Mouse (Mus musculus) hindlimb bud, embryonic 11.5 days (tissue): Measurements from ENCODE around the gene 2310039H08Rik.
A peak's percentile ranks its signal among the peaks of the same experiment; 100 is the strongest.
"Not testable (repeated sequence)": the region's sequence is repeated elsewhere in the genome, so short reads cannot be mapped to it uniquely, and the experiment has no call there.

Experiments used
- DNase-seq: peaks from one replicate; pipeline ENCODE4 v3.0.0-alpha.2; 2012; ENCODE audit warnings: low read depth, low spot score; ENCODE audit errors: extremely low spot score

Gene 2310039H08Rik

GRCm38 (mm10) chr17:46758753-46759152, 13.7 kb upstream of the 2310039H08Rik start:
- no peak for DNase-seq

DNA sequence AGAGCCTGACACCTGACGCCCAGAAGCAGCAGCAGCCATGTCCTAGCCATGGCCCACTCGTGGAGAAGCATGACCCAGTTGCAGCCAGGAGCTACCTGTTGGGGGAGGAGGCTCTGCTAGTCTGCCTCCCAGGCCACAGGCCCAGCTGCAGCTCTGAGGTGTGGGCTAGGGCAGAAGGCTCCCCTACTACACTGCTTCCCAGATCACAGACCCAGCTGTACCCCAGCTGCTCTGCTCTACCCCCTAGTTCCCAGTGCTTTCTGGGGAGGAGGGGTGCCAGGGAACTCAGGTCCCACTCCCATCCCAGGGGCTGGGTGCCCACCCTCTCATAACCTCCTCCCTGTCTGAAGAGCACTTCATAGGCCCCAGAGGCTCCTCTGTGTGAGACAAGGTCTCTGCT, 8.9 kb upstream of the 2310039H08Rik start, which contains the start of gene Ptcra:
TSS of gene Ptcra (minus strand) at position 169 of the 400 bp plus-strand sequence.
- no peak for DNase-seq

GRCm38 (mm10) chr17:46764916-46765315, 7.5 kb upstream of the 2310039H08Rik start:
- DNase-seq, result not testable (repeated sequence)

- DNase-seq, result no peak
Observed at GRCm38 (mm10) chr17:46767868-46768267, 4.6 kb upstream of the 2310039H08Rik start.

GRCm38 (mm10) chr17:46770546-46770945, 1.9 kb upstream of the 2310039H08Rik start:
- no peak for DNase-seq

GRCm38 (mm10) chr17:46771025-46771424, 1.4 kb upstream of the 2310039H08Rik start:
- DNase-seq, result no peak

DNA sequence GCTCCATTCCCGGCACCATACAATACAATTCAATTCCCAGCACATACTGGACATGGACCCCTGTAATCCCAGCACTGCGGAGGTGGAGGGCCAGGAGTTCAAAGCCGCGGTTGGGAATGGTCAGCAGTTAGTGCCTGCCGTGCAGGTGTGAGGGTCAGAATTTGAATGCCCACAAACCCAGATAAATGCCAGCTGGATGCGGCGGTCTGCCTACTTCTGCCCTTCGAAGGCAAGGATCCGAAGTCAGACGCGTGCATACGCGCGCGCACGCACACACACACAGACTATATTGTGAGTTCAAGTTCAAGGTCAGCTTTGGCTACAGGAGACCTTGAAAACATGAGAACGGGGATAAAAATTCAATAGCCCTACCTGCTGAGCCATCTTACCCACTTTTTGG, 819 bp upstream of the 2310039H08Rik start:
- no peak for DNase-seq

DNA sequence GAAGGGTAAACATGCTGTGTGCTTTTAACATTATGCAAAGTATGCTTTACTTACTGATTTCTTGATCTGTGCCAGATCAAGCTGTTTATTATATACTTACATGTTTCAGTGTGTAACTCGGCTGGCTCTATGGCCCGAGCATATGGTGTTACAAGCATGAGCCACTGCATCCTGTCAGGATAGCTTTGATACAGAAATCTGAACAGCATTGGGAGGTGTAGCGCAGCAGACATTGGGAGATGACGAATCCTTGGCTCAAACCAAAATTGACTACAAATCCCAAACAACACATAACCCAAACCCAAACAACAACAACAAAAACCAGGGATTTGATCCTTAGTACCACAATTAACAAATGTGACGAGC, 414 bp upstream of the 2310039H08Rik start:
- DNase-seq, result no peak

GRCm38 (mm10) chr17:46773278-46774130, 1.1 kb downstream of the 2310039H08Rik start:
- no peak for DNase-seq

GRCm38 (mm10) chr17:46774131-46774472, 1.7 kb downstream of the 2310039H08Rik start:
- no peak for DNase-seq

DNA sequence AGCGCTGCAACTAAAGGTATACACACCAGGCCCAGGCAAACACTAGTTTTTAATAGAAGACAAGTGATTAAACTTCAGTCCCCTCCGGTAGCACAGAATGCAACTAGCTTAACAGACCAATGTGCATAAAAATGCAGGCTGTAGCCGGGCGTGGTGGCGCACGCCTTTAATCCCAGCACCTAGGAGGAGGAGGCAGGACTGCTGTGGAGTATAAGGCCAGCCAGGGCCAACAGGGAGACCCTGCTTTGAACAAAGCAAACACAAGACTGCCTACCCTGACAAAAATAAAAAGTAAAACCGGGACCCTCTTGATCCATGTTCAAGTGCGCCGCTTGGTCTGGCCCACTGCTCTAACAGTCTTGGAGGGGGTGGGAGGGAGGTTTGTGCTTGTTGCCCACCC, 2.6 kb downstream of the 2310039H08Rik start:
- DNase-seq, result no peak

- no peak for DNase-seq
Observed at GRCm38 (mm10) chr17:46776087-46776486, 3.7 kb downstream of the 2310039H08Rik start.

- DNase-seq, result no peak
Observed at GRCm38 (mm10) chr17:46781876-46782275, 9.4 kb downstream of the 2310039H08Rik start.

DNA sequence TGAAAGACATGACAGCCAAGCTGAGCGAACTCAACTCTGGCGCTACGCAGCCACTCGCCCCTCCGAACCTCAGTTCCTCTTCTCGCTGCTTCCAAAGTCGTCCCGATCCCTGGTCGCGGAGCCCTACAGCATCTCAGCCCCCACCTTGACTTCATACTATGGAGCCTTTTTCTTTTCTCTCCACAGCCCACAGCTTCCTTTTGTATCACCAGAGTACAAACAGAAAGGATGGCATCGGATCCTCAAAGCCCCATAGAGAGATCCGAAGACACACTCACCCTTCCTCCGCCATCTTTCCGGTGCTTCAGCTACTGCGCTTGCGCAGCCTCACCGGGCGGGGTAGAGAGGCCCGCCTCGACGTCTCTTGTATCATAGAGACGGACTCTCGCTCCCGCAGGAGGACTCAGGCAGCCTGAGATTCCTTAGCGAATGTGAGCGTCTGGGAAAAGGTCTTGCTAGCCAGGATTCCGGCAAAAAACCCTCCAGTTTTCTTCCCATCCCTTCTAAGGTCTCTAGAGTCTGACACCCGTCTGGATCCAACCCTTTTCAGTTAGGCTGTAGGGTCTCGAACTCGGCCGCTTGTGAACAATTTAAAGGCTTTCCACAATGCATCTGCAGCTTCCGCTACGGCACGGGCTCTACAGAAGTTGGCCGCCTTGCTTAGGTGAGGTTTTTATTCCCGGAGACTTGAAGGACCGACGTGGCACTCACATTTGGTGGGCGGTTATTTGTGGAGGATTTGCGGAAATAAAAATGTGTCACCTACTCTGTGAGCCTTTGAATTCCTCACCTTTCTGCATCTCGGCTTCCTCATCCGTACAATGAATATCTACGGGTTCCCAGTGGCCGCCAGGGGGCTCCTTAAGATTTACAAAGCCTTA, 10.1 kb downstream of the 2310039H08Rik start, which contains the start of gene Rpl7l1:
TSS of gene Rpl7l1 (minus strand) at position 332 of the 881 bp plus-strand sequence.
- peak; percentile 87 for DNase-seq

GRCm38 (mm10) chr17:46783222-46783565, 10.8 kb downstream of the 2310039H08Rik start:
- DNase-seq, result no peak

- no peak for DNase-seq
Observed at GRCm38 (mm10) chr17:46786952-46787351, 14.5 kb downstream of the 2310039H08Rik start.

DNA sequence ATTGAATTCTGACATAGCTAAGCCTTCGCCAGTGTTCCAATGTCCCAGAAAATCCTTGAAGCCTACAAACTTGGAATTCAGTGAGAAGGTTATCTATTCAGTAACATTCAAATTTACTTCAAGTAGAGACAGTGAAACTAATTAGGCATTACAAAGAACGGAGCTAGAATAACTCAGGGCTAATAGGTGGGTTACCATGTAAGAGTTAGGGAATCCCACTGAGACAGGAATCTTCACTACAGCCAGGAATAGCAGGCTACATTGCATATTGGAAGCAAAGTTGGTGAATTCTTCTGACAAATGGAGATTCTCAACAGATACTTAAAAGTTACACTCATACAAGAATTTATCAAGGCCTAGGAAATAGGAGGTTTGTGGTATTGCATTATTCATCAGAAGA, 15.5 kb downstream of the 2310039H08Rik start:
- not testable (repeated sequence) for DNase-seq

GRCm38 (mm10) chr17:46792963-46793362, 20.5 kb downstream of the 2310039H08Rik start:
- no peak for DNase-seq

- DNase-seq, result no peak
Observed at GRCm38 (mm10) chr17:46796743-46797142, 24.3 kb downstream of the 2310039H08Rik start.

- no peak for DNase-seq
Observed at GRCm38 (mm10) chr17:46797386-46797785, 25.0 kb downstream of the 2310039H08Rik start.

DNA sequence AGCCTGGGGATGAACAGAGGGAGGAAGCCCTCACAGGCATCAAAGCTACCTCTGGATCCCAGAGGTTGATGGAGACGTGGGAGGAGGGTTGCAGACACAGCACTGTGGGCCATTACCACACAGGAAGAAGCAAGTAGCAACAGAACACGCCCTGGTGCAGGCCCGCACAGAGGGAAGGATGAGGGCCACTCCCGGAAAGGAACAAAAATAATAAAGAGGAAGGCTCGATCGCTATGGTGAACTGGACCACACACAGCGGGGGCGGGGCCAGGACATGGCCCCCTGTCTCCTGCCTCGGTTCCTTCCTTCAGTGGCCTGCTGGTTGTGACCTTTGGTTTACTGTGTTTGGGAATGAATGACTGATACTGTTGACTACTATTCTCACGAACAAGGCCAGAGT, 27.2 kb downstream of the 2310039H08Rik start:
- DNase-seq, result no peak

DNA sequence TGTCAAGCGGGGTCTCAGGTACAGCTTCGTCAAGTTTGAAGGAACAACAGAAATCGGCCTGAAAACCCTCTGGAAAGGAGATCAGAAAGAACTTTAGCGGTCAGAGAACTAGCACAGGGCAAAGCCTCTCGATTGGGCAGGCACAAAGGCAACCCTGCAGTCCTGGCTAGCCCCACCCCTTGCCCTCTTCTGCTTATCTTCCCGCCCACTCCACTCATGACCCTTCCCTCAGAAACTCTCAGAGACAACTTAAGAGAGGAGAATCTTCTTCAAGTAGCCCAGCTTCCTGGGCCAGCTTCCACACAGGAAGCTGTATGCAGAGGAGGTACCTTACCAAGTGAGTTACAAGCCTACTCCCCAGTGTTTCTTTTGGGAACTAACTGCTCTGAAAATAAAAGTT, 29.3 kb downstream of the 2310039H08Rik start:
- no peak for DNase-seq
